Mouse (Mus musculus) embryonic facial prominence, embryonic 13.5 days (tissue): ENCODE data around the gene Erf. TPM values are rescaled to one million over a fixed set of nuclear protein-coding genes. Genes with fewer than 3 reads are reported as not detected.

Experiments
- ATAC-seq: fragments of 200-750 bp; cut with Nextera tagmentation; 2 replicates; pipeline ENCODE4 v1.8.0; 2017; ENCODE audit warnings: low read depth; ENCODE audit not compliant: insufficient number of reproducible peaks, insufficient read depth, low FRiP score, low TSS enrichment
- H3K27ac ChIP-seq: fragments of 300-500 bp; sonication (generic); 2 replicates; pipeline ENCODE4 v1.5.1; 2015; ENCODE audit warnings: moderate library complexity, mild to moderate bottlenecking, inconsistent platforms
- H3K27me3 ChIP-seq: fragments of 300-500 bp; sonication (generic); 2 replicates; pipeline ENCODE4 v1.6.1; 2015; ENCODE audit warnings: mild to moderate bottlenecking, inconsistent platforms
- H3K36me3 ChIP-seq: fragments of 300-500 bp; sonication (generic); 2 replicates; pipeline ENCODE4 v1.6.1; 2015; ENCODE audit warnings: mild to moderate bottlenecking, inconsistent platforms
- H3K4me1 ChIP-seq: fragments of 300-500 bp; sonication (generic); 2 replicates; pipeline ENCODE4 v1.6.1; 2015; ENCODE audit warnings: inconsistent platforms
- H3K4me2 ChIP-seq: fragments of 300-500 bp; sonication (generic); 2 replicates; pipeline ENCODE4 v1.6.1; 2015; ENCODE audit warnings: moderate library complexity, mild to moderate bottlenecking, inconsistent platforms
- H3K4me3 ChIP-seq: fragments of 300-500 bp; sonication (generic); 2 replicates; pipeline ENCODE4 v1.5.1; 2015; ENCODE audit warnings: mild to moderate bottlenecking, inconsistent platforms
- H3K9ac ChIP-seq: fragments of 300-500 bp; sonication (generic); 2 replicates; pipeline ENCODE4 v1.6.1; 2015; ENCODE audit warnings: mild to moderate bottlenecking, inconsistent platforms
- H3K9me3 ChIP-seq: fragments of 300-500 bp; sonication (generic); 2 replicates; pipeline ENCODE4 v1.6.1; 2016; ENCODE audit warnings: inconsistent platforms
- WGBS: fragments of 180-500 bp; shearing (Covaris S2); methylation state at CpG from one replicate; pipeline ENCODE4 v1.1.7; 2015; ENCODE audit warnings: mixed read lengths; 5-methylcytosine and 5-hydroxymethylcytosine counted together
- polyA plus RNA-seq: library from polyadenylated mRNA; unstranded; fragments of >200 nt; fragmentation: Nextera tagmentation; extraction: Ambion mirVana; gene quantifications from 2 replicates; pipeline ENCODE4 v1.2.1, GENCODE M21; 2015

Erf gene
- polyA plus RNA-seq = 22.2 and 25.3 TPM in 2 replicates

DNA sequence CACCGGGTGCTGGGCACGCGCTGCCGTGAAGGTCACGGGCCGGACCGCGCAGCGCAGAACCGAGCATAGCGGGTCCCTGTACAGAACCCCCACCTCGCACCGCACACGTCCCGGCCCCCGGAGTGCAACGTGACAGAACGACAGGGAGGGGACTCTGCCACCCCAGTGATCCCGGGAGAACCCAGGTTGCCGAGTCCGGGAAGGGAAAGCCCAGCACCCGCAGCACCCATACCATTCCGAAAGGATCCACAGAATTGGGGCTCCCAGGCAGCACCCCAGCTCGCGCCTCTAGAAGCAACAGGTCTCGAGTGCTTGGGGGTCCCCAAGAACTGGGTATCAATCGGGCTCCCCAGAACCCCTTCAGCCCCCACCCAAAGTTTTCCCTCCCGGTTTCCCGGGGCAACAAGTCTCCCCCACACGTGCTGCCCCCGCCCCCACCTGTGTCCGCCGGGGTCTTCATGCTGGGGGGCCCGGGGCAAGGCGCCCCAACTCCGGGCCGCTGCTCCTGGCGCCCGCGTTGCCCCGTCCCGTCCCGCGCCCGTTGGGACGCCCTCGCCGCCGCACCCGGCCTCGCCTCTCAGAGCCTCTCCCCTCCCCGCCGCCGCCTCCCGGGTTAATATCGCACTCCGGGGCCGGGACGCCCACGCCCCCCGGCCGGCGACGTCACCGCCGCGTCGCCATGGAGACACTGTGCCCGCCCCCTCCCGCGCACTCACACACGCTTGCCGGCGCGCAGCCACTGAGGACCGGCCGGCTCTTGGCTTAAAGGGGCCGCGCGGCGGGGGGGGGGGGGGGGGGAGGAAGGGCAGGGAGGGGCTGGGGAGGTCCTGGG lies at the start of gene Erf:
Gene Erf, minus strand, starts transcription at position 621 of the 832 bp plus-strand sequence.
- WGBS = 1% methylated on average over 67 of the region's 81 CpGs
- Histone ChIP-seq H3K4me3 (peak within 1 kb of the TSS; percentile 93), H3K4me1 (peaks cover 46% of the 10 kb centered on the region)

DNA sequence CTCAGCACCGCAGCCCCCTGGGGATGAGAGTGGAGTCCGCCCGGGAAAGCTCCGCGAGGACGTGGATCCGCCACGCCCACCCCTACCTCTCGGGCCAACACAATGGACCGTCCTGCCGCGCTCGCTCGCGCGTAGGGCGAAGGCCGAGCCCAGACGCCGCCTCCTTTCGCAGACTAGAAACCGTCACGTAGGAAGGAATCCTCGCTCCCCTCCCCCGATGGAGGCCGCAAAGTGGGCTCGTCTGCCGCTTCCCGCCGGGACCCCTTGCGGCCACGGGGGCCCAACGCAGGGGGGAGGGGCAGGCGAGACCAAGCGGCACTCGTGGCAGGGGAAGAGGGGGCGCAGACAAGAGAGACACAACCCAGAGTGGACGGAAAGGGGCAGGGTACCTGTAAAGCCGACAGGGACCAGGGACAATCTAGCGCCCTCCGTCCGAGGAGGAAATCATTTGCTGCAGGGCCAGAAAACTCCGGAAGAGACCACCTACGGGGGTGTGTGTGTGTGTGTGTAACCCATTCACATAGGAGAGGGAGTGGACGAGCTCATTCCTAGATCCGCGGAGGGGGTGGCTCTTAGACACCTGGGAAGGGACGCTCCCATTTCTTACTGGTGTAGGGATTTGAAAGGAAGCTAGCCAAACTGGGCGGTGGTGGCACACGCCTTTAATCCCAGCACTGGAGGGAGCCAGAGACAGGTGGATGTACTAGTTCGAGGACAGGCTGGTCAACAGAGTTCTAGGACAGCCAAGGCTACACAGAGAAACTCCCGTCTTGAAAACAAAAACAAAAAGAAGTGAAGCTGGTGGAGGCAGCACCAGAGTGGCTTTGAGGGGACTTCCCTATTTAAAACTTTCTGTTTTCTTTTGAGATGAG lies 47.1 kb upstream of the Erf start, which contains the start of gene Pafah1b3:
Gene Pafah1b3, minus strand, starts transcription at position 533 of the 872 bp plus-strand sequence.
- peaks cover 27% of the 10 kb centered on the region for H3K4me1 ChIP-seq
- no peaks in the 10 kb centered on the region for H3K27me3 ChIP-seq
- ATAC-seq = peak; percentile 85
- no peaks in the 10 kb centered on the region for H3K9me3 ChIP-seq
- peak within 1 kb of the TSS; percentile 97 for H3K27ac ChIP-seq
- H3K4me3 ChIP-seq = peak within 1 kb of the TSS; percentile 88
- under 1% methylated on average over 52 of the region's 52 CpGs for WGBS
- H3K9ac ChIP-seq = peak within 1 kb of the TSS; percentile 91
- peak within 1 kb of the TSS; percentile 78 for H3K4me2 ChIP-seq
- H3K36me3 ChIP-seq = peaks cover 35% of the 10 kb centered on the region

More for the DNA sequence above, at the start of gene Erf:
- Histone ChIP-seq H3K27ac (peak within 1 kb of the TSS; percentile 99), H3K9me3 (no peaks in the 10 kb centered on the region), H3K9ac (peak within 1 kb of the TSS; percentile 98), H3K4me2 (peak within 1 kb of the TSS; percentile 98), H3K27me3 (no peaks in the 10 kb centered on the region), H3K36me3 (peaks cover 9% of the 10 kb centered on the region)
- ATAC-seq = peak; percentile 79

DNA sequence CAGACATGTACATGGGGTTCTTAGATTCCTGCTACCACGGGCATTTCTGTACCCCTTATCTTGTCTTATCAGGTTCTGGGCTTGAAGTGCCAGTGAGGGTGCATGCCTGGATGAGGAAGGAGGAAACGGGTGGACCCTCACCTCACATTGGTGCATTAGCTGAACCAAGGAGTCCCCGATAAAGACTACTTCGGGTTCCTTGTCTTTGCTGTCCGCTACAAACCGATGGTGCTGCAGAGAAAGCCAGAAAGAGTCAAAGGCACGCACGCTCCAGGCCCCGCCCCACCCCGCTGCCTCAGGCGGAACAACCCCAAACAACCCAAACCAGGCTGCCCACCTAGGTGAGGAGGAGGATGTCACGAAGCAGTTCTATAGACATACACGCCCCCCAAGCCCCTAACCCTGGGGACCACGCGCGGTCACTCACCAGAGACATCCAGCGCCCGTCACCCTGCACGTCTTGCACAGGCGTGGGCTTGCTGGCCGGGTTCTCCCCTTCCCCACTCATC lies 46.4 kb upstream of the Erf start:
- Histone ChIP-seq H3K4me1 (peaks cover 27% of the 10 kb centered on the region), H3K9me3 (no peaks in the 10 kb centered on the region), H3K9ac (peak overlapping the region; percentile 91), H3K4me3 (peak overlapping the region; percentile 88), H3K4me2 (peak overlapping the region; percentile 78), H3K27ac (peak overlapping the region; percentile 97), H3K36me3 (peaks cover 42% of the 10 kb centered on the region), H3K27me3 (no peaks in the 10 kb centered on the region)
- WGBS = under 1% methylated on average over 21 of the region's 21 CpGs
- no peak; the same call in 1 of the 2 replicates for ATAC-seq

DNA sequence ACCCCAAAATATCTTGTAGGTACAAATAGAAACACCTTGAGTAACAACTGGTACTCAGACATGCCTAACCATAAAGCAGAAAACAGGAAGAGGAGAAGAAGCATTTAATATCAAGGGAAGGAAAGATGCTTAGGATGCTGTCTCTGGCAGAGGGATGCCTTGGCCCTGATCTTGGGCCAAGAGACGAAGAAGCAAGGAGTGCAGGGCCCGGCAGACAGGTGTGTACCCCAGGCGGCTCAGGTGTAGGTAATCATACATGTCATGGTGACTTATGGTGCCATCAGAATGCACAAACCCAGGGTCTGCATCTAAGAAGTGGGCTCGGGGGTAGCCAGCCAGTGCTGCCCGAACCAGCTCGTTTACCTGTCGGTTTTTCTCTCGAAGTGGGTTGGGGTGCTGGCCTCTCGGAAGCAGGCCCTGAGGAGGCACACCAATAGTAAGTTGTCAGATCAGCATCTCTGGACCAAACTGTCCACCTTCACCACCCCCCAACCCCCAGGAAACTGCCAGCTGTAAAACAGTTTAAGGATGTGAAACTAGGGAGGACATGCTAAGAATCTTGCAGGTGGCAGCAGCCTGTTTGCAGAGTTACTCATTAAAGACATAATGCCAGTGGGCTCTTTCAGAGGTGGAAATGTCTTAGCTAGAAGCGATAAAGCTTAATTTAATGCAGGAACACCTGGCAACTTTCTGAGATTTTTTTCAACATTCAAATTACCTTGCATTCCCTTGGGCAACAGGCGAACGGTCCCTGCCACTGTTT lies 44.6 kb upstream of the Erf start:
- H3K36me3 ChIP-seq = peaks cover 61% of the 10 kb centered on the region
- H3K4me1 ChIP-seq = peaks cover 39% of the 10 kb centered on the region
- H3K9ac ChIP-seq = 0 out of 2 replicates have a peak overlapping the region, but pooled peaks have one; percentile 6
- no peaks in the 10 kb centered on the region for H3K9me3 ChIP-seq
- 84% methylated on average over 12 of the region's 12 CpGs for WGBS
- no peak overlapping the region for H3K4me3 ChIP-seq
- H3K4me2 ChIP-seq = no peak overlapping the region
- ATAC-seq = no peak
- no peak overlapping the region for H3K27ac ChIP-seq
- H3K27me3 ChIP-seq = no peaks in the 10 kb centered on the region

DNA sequence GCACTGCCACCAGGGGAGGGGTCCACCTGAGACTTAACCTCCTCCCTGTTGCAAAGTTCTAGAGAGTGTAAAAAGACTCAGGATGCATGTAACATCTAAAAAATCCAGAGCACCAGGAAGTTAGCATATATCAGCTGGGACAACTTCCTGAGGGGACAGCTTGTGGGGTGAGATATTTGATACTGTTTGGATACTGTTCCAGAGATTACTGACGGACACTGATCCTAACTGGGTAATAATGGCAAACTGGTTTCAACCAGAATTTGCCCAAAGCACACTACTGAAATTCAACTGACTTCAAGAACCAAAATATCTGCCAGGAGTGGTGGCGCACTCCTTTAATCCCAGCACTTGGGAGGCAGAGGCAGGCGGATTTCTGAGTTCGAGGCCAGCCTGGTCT lies 43.9 kb upstream of the Erf start:
- ATAC-seq = no peak
- no peaks in the 10 kb centered on the region for H3K27me3 ChIP-seq
- no peak overlapping the region for H3K4me3 ChIP-seq
- H3K4me1 ChIP-seq = peaks cover 39% of the 10 kb centered on the region
- 86% methylated on average over 4 of the region's 4 CpGs for WGBS
- H3K27ac ChIP-seq = no peak overlapping the region
- no peaks in the 10 kb centered on the region for H3K9me3 ChIP-seq
- peaks cover 67% of the 10 kb centered on the region for H3K36me3 ChIP-seq
- H3K4me2 ChIP-seq = no peak overlapping the region
- H3K9ac ChIP-seq = no peak overlapping the region

DNA sequence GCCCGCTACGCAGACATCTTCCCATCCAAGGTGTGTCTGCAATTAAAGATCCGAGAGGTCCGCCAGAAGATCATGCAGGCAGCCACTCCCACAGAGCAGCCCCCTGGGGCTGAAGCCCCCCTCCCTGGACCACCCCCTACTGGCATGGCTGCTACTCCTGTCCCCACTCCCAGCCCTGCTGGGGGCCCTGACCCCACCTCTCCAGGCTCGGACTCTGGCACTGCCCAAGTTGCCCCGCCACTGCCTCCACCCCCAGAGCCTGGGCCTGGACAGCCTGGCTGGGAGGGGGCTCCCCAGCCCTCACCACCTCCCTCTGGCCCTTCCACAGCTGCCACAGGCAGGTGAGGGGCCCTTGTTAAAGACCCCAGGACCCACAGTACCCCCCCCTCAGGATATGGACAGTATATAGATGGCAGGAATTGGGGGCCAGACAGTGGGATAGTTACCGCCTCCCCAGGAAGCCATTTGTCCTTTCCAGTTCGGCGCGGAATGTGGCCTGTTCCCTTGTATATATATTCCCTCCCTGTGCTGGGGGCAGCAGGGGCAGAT lies 42.7 kb upstream of the Erf start:
- no peak for ATAC-seq
- Histone ChIP-seq H3K27ac (peak overlapping the region; percentile 64; the same call in 1 of the 2 replicates), H3K4me1 (peaks cover 35% of the 10 kb centered on the region), H3K9ac (no peak overlapping the region), H3K4me2 (no peak overlapping the region), H3K9me3 (no peaks in the 10 kb centered on the region), H3K36me3 (peaks cover 79% of the 10 kb centered on the region), H3K4me3 (no peak overlapping the region), H3K27me3 (no peaks in the 10 kb centered on the region)
- 79% methylated on average over 10 of the region's 10 CpGs for WGBS

DNA sequence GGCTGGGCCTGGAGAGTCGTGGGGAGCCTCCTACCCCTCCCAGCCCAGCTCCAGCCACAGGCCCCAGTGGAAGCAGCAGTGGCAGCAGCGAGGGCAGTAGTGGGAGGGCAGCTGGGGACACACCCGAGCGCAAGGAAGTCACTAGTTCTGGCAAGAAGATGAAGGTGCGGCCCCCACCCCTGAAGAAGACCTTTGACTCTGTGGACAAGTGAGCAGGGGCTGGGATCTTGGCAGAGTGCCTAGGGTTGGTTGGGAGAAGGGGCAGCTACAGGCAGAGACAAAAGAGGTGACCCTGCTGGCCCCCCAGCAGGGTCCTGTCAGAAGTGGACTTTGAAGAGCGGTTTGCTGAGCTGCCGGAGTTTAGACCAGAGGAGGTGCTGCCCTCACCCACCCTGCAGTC lies 41.5 kb upstream of the Erf start:
- 66% methylated on average over 7 of the region's 7 CpGs for WGBS
- peak overlapping the region; percentile 27; the same call in 1 of the 2 replicates for H3K9ac ChIP-seq
- H3K4me3 ChIP-seq = no peak overlapping the region
- H3K27me3 ChIP-seq = no peaks in the 10 kb centered on the region
- peaks cover 91% of the 10 kb centered on the region for H3K36me3 ChIP-seq
- H3K27ac ChIP-seq = no peak overlapping the region
- peaks cover 32% of the 10 kb centered on the region for H3K4me1 ChIP-seq
- no peak overlapping the region for H3K4me2 ChIP-seq
- no peaks in the 10 kb centered on the region for H3K9me3 ChIP-seq
- no peak for ATAC-seq

DNA sequence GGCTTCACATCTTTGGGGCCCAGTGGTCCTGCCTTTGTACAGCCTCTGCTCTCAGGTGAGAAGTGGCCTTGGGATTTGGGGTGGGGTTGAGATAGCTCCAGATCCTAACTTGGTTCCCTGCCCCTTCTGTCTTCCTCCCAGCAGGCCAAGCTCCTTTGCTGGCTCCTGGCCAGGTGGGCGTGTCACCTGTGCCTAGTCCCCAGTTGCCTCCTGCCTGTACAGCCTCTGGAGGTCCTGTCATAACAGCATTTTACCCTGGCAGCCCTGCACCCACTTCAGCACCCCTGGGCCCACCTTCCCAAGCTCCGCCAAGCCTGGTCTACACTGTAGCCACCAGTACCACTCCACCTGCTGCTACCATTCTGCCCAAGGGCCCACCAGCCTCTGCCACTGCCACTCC lies 40.4 kb upstream of the Erf start:
- Histone ChIP-seq H3K9me3 (no peaks in the 10 kb centered on the region), H3K4me1 (peaks cover 23% of the 10 kb centered on the region), H3K9ac (0 out of 2 replicates have a peak overlapping the region, but pooled peaks have one; percentile 0), H3K36me3 (peaks cover 100% of the 10 kb centered on the region), H3K27me3 (no peaks in the 10 kb centered on the region), H3K4me2 (no peak overlapping the region), H3K27ac (0 out of 2 replicates have a peak overlapping the region, but pooled peaks have one; percentile 39), H3K4me3 (no peak overlapping the region)
- WGBS = 74% methylated on average over 2 of the region's 2 CpGs
- no peak for ATAC-seq

DNA sequence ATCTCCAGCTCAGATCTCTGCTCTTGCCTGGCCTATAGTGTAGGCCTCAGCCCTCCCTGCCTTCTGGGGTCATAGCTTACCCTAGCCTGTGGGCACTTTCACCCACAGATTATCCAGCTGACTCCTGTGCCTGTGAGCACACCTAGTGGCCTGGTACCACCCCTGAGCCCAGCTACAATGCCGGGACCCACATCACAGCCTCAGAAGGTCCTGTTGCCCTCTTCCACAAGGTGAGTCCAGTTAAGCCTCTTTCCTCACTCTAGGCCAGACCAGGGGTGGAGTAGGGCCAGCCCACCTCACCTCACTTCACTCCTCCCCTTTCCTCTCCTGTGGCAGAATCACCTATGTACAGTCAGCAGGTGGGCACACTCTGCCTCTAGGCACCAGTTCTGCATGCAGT lies 39.9 kb upstream of the Erf start:
- Histone ChIP-seq H3K27ac (no peak overlapping the region), H3K4me1 (peaks cover 23% of the 10 kb centered on the region), H3K4me3 (no peak overlapping the region), H3K4me2 (no peak overlapping the region), H3K9ac (0 out of 2 replicates have a peak overlapping the region, but pooled peaks have one; percentile 0), H3K9me3 (no peaks in the 10 kb centered on the region), H3K27me3 (no peaks in the 10 kb centered on the region), H3K36me3 (peaks cover 100% of the 10 kb centered on the region)
- peak; percentile 50; the same call in 1 of the 2 replicates for ATAC-seq
- WGBS = 92% methylated on average over 1 of the region's 1 CpGs

DNA sequence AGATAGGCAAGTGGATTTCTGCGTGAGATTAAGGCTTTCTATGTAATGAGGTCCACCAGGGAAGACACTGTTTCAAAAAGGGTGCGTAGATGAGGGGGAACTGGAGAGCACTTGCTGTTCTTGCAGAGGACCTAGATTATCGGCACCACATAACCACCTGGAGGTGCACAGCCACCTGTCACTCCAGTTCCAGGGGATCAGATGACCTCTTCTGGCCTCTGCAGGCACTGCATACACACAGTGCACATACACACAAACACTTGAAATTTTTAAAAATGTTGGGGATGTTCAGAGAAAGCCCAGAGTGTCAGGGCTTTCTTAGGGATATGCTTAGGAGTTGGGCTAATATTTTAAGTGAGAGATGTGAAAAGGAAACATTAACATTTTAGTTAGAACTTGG lies 39.4 kb upstream of the Erf start:
- Histone ChIP-seq H3K4me3 (no peak overlapping the region), H3K27ac (no peak overlapping the region), H3K36me3 (peaks cover 100% of the 10 kb centered on the region), H3K9ac (no peak overlapping the region), H3K27me3 (no peaks in the 10 kb centered on the region), H3K4me2 (no peak overlapping the region), H3K4me1 (peaks cover 21% of the 10 kb centered on the region), H3K9me3 (no peaks in the 10 kb centered on the region)
- WGBS = 95% methylated on average over 3 of the region's 3 CpGs
- no peak for ATAC-seq
